Mouse (Mus musculus) 3T3-L1 (cell line): ENCODE results near the gene Arhgef16.
A peak's percentile ranks its signal among the peaks of the same experiment; 100 is the strongest.

ENCODE experiments used
- DNase-seq: peaks from one replicate; pipeline ENCODE4 v3.0.0-alpha.2; 2015; ENCODE audit warnings: low read depth, low spot score

Arhgef16 gene

DNA sequence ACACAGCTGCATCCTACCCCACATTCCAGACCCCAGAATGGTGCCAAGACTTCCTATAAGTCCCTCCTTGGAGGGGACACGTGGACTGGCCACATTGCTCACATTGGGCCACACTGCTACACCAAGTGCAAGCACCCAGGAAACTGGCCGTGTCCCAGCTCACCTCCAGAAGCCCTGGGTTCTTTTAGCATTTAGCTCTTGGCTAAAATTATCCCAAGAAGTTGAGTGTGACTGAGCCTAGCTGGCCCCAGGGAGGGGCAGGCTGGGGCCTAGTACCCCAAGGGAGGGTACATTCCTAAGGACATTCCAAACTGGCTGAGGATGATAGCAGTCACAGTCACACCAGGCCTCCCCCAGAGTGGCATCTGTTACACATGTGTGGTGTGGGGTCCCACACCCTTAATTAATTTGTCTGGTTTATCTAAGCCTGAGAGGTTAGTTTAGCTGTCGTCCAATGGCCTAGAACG lies 7.7 kb downstream of the Arhgef16 start:
- DNase-seq, result no peak

DNA sequence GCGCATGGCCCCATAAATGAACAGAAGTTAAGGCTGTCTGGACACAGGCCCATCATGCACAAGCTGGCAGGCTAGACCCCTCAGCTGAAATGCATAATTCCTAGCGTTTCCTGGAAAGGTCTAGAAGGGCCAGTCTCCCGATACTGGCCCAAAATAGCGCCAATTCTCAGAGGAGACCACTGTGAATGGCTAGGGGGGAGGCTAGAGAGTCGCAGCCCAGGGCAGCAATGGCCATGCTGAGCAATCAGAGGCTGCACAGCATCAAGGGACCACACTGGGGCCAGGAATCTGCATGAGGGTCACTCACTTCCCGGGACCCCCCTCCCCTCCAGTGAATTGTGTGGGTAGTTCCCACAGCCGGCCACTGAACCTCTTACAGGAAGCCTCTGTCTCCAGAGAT lies 17.8 kb downstream of the Arhgef16 start:
- DNase-seq, result no peak

DNA sequence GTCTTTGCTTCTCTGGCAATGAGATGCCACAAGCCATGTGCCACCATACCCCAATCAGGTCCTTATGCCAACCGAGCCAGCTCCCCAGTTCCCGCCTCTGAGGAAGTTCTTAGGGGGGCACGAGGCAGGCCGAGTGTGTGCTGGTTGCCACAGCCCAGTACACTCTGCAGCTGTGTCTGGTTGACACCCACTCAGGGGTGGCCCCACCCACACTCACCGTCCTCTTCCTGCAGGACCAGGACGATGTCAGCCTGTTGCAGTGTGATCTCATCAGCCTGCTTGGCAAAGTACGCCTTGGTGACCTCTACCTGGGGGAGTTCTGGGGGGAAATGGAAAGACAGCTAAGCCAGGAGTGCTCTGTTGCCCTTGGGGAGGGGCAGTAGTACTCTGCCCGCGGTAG lies 22.0 kb downstream of the Arhgef16 start:
- DNase-seq, result no peak

DNA sequence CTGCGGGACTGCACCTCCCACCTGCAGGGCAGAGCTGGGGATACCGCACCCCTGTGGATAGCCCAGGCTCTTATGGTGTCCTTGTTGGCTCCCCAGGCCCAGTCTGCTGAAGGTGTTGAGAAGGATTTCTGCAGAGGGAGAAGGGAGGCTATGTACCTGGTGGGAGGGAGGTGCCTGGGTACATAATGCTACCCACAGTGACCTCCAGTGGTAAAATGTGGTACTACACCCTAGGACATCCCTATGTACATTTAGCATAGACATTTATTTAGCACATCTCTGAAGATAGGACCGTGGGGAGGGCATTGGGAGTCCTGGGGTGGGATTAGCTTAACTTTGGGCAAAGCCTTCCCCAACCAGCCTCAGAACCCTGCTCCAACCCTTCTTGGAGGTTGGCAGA lies 28.5 kb downstream of the Arhgef16 start:
- peak; percentile 74 for DNase-seq

DNA sequence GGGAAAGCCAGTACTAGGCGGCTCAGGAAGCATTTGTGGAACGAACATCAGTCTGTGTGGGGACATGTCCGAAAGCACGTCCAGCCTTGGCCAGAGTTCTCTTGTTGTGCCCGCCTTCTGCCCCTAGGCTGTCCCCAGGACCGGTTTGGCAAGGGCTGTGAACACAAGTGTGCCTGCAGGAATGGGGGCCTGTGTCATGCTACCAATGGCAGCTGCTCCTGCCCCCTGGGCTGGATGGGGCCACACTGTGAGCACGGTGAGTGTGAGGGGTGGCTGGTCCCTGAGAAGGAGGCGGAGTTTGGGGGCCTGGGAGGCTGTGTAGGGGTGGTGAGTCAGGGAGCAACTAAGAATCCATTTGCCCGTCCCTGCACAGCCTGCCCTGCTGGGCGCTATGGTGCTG lies 32.0 kb downstream of the Arhgef16 start:
- DNase-seq, result no peak

DNA sequence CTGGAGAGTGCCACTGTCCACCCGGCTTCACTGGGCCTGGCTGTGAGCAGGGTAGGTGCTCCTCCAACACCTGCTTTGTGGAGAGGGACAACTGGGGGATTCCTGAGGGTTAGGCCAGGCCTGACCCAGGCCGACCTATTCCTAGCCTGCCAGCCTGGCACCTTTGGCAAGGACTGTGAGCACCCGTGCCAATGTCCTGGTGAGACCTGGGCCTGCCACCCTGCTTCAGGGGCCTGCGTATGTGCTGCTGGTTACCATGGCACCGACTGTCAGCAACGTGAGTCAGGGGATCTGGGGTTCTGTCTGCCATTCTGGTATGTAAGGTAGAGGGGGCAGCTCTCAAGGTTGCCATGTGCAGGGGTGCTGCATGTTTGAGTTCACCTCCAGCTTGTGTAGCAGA lies 34.0 kb downstream of the Arhgef16 start:
- DNase-seq, result no peak

DNA sequence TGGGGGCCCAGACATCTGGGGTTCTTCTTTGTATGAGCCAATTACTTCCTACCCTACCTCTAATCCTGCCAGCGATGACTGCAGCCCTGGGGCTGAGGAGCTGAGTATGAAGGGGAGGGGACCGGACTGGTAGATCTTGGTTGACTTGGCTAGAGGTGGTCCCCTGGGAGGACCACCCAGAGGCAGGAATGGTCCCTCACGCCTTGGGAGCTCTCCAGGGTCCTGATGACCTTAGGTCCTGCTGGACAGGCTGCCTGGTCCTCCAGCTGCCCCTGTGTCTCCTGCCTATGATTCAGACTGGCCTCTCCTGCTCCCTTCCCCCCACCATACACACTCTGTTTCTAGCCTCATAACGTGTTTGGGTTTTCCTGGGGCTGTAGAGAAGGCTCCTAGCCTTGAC lies 39.4 kb downstream of the Arhgef16 start:
- DNase-seq, result no peak

DNA sequence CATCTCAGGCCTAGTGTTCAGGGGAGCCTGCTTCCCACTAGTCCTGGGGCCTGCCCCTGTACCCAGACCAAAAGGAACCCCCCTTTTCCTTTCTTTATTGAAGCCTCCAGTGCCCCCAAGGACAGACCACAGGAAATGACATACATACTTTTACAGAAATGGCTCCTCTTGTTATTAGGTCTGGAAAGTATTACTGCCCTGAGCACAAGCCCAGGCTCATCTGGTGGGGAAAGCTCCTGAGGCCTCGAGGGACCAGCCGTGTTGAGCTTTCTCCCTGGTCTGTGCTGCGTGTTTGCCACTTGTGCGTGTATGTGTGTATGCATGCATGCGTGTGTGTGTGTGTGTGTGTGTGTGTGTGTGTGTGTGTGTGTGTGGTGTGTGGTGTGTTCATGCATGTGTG lies 40.7 kb downstream of the Arhgef16 start:
- no peak for DNase-seq

DNA sequence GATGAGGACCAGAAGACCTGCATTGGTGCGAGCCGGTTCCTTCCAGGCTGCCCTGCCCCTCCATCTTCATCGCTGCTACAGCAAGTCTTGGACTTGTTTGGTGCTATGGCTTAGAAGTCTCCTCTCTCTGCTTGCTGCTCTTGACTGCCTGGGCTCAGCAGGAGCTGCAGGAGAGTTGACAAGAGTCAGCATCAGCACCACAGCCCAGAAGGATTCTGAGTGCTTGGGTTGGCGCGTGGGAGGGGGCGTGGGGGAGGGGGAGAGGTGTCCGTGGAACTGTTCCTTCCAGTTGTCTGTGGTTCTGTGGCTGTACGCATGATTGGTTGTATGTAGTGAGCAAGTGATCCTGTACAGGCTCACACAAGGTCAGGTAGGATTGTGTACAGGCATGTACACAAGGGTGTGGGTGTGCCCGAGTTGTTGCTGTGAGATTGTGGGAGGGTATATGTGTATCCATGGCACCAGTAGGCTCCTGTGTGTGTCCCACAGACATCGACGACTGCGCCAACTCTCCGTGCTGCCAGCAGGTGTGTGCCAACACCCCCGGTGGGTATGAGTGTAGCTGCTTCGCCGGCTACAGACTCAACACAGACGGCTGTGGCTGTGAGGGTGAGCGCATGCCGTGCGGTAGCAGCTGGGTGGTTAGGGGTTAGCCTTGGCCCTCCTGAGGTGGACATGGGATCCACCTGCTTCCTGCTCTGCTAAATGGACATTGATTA lies 48.8 kb downstream of the Arhgef16 start:
- no peak for DNase-seq

DNA sequence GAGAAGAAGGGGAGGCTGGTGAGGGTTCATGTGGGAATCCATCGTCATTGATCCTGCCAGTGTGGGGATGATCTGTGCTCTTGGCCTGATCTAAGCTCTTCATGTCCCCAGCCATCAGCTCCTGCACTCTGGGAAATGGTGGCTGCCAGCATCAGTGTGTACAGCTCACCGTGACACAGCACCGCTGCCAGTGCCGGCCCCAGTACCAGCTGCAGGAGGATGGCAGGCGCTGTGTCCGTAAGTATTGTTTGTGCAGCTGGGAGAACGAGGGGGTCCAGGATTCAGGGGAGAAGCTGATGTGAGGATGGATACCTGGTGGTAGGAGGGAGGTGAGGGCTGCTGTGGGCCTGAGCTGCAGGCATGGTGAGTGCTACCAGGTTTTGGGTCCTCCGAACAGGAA lies 52.2 kb downstream of the Arhgef16 start:
- DNase-seq, result no peak

DNA sequence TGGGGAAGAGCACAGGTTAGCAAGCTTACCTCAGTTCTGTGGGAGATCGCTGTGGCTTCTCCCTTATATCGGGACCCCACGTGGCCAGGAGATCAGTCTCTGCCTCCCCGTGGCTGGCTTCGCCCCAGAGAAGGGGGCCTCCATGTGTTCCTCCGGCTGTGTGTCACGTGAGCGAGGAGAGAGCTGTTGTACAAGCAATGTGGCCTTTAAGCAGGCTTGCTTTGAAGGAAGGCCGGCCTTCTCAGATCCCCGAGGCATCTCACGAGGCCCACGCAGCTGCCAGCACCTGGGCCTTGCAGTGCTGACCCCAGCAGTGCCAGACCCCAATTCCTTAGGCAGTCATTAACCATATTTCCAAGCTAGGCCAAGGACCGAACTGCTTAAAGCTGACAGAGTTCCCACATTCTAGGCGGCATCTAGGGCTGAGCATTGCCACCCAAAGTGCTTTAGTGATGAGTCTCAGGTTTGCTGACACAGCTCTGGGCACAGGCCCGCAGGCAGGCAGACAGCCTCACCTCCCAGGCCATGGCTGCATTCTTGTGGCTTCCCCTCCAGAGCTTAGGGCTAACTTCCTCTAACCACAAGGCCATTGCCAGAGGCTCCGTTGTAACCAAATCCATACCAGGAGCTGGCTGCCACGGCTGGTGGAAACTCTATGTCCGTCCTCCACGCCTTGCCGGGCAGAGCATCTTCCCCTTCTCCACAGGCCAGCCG lies 53.2 kb downstream of the Arhgef16 start:
- DNase-seq, result peak; percentile 75

DNA sequence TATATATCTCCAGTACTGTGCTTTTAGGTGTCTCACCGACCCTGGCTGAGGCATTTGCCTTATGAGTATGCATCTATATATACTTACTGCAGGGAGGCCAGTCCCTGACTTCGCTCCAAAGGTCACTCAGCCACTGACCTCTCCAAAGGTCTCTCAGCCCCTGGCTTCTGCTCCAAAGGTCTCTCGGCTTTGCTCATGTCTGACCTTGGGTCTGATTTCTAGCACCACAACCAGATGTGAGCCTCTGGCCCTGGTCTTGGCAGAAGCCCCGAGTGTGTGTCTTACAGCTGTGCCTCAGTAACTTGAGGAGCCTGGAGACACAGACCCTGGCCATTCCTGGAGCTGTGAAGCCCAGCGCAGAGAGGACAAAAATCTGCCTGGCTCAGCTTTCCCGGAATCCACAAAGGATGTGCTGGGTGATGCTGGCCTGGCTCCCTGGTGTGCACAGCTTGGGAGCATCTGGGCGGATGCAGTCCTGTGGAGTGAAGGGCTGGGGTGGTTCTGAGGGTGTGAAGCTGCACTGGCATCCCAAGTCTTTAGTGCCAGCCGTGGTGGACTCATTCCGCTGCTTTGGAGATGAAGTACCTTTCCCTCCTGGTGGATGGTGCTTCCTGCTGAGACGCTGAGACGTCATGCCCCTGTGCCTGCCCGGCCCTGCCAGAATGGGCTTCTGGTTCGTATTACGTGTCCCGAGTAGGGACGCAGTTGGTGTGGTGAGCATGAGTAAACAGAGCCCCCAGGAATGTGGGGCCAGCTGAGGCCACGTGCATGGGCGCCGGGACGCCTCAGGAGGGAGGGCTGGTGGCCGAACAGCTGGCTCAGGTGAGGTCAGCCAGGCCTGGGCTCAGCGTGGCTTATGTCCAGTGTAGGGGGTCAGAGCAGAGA lies 54.0 kb downstream of the Arhgef16 start:
- peak; percentile 21 for DNase-seq

DNA sequence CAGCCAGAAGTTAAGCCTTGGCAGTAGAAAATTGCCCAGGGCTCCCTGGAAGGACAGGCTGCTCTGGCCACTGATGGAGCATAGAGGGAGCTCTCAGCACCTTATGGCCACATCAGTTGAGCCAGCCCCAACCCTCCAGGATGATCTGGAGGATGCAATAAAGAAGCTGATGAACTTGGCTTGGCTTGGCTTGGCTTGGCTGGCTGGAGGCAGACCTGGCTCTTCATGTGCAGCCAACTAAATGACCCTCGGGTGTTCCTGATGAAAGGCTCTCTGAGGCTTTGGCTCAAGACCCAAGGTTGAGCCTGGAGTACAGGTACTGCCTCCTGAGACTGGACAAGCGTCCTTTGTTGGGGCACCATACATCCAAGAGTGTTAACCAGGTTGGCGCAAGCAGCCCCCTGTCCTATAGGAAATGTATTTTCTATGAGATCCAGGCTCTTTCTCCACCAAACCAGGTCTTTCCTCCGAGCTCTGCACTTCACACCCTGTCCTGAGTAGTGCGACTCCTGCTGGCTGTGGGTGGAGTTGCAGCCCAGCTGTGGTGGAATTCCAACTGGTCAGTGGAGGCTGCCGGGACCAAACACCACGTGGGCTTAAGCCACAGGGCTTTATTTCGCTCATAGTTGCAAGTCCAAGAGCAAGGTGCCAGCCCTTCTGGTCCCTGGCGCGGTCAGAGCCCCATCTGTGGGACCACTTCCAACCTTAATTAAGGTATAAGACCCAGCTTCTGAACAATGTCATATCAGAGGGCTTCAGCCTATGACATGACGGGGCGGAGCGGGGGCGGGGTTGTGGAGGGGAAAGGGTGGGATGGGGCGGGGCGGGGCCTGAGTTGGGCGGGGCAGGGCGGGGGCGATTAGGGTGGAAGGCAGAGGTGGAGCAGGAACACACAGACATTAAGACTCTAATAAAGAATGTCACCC lies 55.1 kb downstream of the Arhgef16 start:
- DNase-seq, result peak; percentile 48

DNA sequence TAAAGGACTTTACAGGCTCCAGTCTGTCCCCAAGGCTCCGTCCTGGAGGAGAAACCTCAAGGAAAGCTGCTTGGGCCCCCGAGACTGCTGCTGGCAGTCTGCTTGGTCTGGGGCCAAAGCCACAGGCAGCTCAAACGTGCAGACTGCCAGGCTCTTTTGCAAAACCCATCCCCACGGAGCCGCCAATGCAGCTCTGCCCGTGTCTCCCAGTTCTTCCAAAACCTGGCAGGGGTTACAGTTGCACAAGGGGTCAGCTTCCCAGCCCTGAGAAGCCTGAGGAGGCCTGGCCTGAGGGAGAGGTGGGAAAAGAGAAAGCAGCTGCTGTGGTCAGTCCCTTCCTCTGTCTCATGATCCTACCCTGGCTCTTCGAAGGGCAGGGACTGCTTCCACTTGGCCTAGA lies 56.1 kb downstream of the Arhgef16 start:
- peak; percentile 67 for DNase-seq

DNA sequence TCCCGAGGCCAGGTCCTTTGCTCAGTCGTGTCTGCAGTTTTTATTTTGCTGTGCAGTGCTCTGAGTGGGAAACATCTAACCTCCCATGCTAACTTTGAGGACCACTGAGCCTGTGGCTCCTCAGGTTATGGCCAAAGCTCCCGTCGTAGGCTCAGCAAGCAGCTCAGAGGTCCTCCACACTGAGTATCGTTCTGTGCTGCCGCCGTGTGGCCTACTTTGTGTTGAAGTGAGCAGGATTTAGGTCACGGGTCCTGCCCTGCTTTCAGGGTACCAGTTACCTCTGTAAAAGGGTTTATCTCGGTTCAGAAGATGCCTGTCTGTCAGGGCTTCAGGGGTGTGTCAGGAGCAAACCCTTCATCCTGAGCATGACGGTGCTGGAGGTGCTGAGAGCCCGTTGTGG lies 60.9 kb downstream of the Arhgef16 start:
- no peak for DNase-seq

DNA sequence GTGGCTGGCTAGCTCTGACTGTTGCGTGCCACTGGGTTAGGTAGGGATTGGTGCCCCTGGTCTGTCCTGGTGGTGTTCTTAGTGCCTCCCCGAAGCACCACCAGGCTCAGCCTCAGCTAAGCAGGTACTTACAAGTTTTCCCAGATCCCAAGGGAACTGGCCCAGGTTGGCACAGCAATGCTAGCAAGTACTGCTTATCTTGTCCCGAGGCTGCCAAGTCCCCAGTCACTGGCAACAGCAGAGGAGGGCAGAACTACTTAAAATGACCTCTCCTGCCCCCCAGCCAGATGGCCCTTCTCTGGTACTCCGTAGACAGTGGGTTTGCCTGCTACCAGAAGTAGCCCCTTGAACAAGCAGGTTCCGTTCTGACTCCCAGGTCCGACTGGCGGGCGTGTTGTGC lies 62.3 kb downstream of the Arhgef16 start:
- DNase-seq, result no peak

DNA sequence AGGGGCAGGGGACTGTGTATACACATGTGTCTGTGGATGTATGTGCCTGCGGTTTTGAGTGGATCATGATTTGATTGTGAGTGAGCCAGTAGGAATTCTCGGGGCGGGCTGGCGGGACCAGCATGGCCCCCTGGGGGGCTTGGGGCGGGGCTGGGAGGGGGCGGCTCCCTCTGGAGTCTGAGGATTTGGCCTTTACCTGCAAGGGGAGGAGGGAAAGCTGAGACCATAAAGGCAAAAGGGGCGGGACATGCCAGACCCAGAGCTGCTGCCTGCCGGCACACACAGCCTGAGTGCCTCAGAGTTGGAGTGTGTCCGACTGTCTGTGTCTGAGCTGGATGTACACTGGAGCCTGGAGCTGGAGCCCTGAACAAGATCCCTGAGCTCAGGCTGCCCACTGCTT lies 64.2 kb downstream of the Arhgef16 start:
- no peak for DNase-seq

DNA sequence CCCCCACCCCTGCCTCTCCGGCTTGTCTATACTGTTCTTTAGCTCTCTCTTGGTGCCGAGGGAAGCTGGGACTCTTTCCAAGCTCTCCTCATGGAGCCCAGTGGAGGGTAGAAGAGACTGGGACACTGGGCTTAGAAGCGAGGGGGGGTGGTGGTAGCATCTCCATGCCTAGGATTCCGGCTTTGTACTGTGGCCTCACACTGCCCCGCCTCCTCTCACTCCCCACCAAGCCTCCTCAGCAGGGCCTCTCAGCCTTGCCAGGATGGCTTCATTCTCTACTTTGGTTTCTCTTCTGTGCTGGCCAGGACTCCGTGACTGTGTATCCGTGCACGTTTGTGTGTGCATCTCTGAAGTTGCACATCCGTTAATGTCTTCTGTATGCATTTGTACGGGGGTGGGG lies 64.6 kb downstream of the Arhgef16 start:
- DNase-seq, result no peak

DNA sequence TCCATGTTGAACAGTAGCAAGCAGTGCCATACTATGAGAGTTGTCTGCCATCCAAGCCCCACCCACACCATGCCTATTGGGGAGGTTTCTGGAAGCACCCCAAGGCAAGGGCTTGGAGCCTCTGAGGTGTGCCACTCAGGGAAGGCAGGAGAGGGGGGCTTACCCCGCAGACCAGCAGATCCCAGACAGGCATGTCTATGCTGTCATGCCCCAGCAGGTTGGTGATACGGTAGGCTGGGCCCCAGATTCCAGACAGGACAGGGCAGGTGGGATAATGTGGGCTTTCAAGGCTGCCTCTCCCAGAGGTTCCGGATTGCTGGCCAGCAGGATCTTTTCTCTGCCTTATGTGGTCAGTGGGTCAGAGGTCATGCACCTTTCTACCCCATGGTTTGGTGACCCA lies 65.5 kb downstream of the Arhgef16 start:
- DNase-seq, result no peak

DNA sequence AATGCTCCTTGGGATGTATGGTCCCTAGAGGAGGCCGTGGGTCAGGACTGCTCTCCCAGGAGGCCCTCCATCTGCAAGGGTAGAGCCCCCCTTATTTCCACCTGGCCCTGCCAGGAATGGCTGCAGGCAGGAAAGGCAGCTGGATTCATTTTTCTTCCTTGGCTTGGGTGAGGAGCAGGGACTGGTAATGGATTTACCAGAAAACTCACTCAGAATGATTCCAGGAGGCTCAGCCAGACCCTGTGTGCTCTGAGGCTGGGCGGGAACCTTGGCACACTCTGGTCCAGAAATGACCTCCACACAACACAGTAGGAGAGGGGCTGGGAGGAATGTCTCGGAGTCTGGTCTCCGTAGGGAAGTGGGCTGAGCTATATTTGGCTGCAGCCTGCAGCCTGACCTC lies 69.2 kb downstream of the Arhgef16 start:
- no peak for DNase-seq

DNA sequence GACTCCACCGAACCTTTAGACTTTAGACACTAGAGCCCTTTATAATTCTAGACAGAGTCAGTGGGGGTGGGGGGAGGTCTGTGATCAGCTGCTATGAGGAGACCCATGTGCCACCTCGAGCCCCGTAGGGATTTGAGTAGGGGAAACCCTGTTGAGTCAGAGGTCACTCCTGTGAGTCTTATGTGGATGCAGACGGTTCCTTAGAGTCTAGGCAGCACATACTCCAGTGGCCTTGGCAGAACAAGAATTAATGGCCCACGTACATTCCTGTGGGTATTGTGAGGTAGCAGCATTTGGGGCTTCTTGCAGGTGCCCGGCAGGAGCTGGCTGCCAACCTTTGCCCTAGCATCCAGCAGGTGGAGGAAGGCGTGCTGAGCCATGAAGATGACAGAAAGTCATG lies 70.1 kb downstream of the Arhgef16 start:
- no peak for DNase-seq
